Mouse (Mus musculus) heart, postnatal 0 days (tissue): ENCODE results near the gene Mtmr3. TPM values are rescaled to one million over a fixed set of nuclear protein-coding genes. Genes with fewer than 3 reads are reported as not detected.

ENCODE experiments used
- ATAC-seq: fragments of 200-750 bp; cut with Nextera tagmentation; 2 replicates; pipeline ENCODE4 v1.8.0; 2017; ENCODE audit warnings: low read depth, moderate number of reproducible peaks, moderate library complexity; ENCODE audit not compliant: insufficient read depth
- DNase-seq: peaks from one replicate; pipeline ENCODE4 v3.0.0-alpha.2; 2016; ENCODE audit warnings: low spot score
- H3K27ac ChIP-seq: fragments of 300-500 bp; sonication (generic); 2 replicates; pipeline ENCODE4 v1.5.1; 2014; ENCODE audit warnings: low read depth, mild to moderate bottlenecking
- H3K27me3 ChIP-seq: fragments of 300-500 bp; sonication (generic); 2 replicates; pipeline ENCODE4 v1.6.1; 2014; ENCODE audit warnings: low read length, mixed read lengths; ENCODE audit not compliant: control insufficient read depth, insufficient read depth
- H3K36me3 ChIP-seq: fragments of 300-500 bp; sonication (generic); replicated peaks from 2 replicates; pipeline ENCODE4 v1.6.1; 2014; ENCODE audit warnings: low read length, mixed read lengths; ENCODE audit not compliant: control insufficient read depth, insufficient read depth
- H3K4me1 ChIP-seq: fragments of 300-500 bp; sonication (generic); 2 replicates; pipeline ENCODE4 v1.6.1; 2014; ENCODE audit warnings: antibody characterized with exemption; ENCODE audit not compliant: control insufficient read depth, insufficient read depth
- H3K4me2 ChIP-seq: fragments of 300-500 bp; sonication (generic); 2 replicates; pipeline ENCODE4 v1.6.1; 2014; ENCODE audit warnings: low read depth, mild to moderate bottlenecking, low read length, moderate library complexity
- H3K4me3 ChIP-seq: fragments of 300-500 bp; sonication (generic); 2 replicates; pipeline ENCODE4 v1.5.1; 2014; ENCODE audit warnings: low read depth, low read length
- H3K9ac ChIP-seq: fragments of 300-500 bp; sonication (generic); replicated peaks from 2 replicates; pipeline ENCODE4 v1.6.1; 2014; ENCODE audit warnings: low read depth, low read length, mixed read lengths
- H3K9me3 ChIP-seq: fragments of 300-500 bp; sonication (generic); replicated peaks from 2 replicates; pipeline ENCODE4 v1.6.1; 2016; ENCODE audit warnings: low read length; ENCODE audit not compliant: control insufficient read depth
- CTCF ChIP-seq: IDR thresholded peaks from 2 replicates; pipeline ENCODE4 v1.5.1; 2016; ENCODE audit warnings: antibody characterized with exemption, control low read depth, low read depth
- EP300 ChIP-seq: IDR thresholded peaks from 2 replicates; pipeline ENCODE4 v1.6.1; 2016; ENCODE audit warnings: antibody characterized with exemption, low read depth
- WGBS: fragments of 180-500 bp; shearing (Covaris S2); extraction: QIAGEN DNeasy Blood & Tissue Kit; methylation state at CpG from one replicate; pipeline ENCODE4 v1.1.7; 2014; 5-methylcytosine and 5-hydroxymethylcytosine counted together
- polyA plus RNA-seq: library from polyadenylated mRNA; unstranded; fragments of >200 nt; fragmentation: Nextera tagmentation; extraction: Ambion mirVana; gene quantifications from 2 replicates; pipeline ENCODE4 v1.2.1, GENCODE M21; 2015
- total RNA-seq: library from RNA; depleted of rRNA; stranded (reverse); fragments of >200 nt; gene quantifications from 2 replicates; pipeline ENCODE4 v1.2.3, GENCODE M21; 2014; ENCODE audit warnings: low replicate concordance

Mtmr3 gene
- total and polyA plus RNA-seq, 2 experiments from 2014 or later, result 15.1 to 53.3 TPM

GRCm38 (mm10) chr11:4488367-4488766 lies 106.3 kb downstream of the Mtmr3 start:
- no peak overlapping the region for H3K9ac ChIP-seq
- H3K4me3 ChIP-seq, result no peak overlapping the region
- ATAC-seq (no peak), DNase-seq (no peak)
- TF ChIP-seq CTCF (no peak), EP300 (no peak)
- no peak overlapping the region for H3K4me2 ChIP-seq
- no peaks in the 10 kb centered on the region for H3K27me3 ChIP-seq
- no peak overlapping the region for H3K27ac ChIP-seq
- no peaks in the 10 kb centered on the region for H3K4me1 ChIP-seq
- no peaks in the 10 kb centered on the region for H3K9me3 ChIP-seq
- 92% methylated on average over 13 of the region's 13 CpGs for WGBS
- peaks cover 100% of the 10 kb centered on the region for H3K36me3 ChIP-seq

- H3K36me3 ChIP-seq, result peaks cover 100% of the 10 kb centered on the region
- TF ChIP-seq EP300 (no peak), CTCF (no peak)
- no peak for DNase-seq
- no peaks in the 10 kb centered on the region for H3K9me3 ChIP-seq
- ATAC-seq, result no peak
- H3K4me1 ChIP-seq, result no peaks in the 10 kb centered on the region
- H3K4me3 ChIP-seq, result no peak overlapping the region
- no peak overlapping the region for H3K4me2 ChIP-seq
- no peak overlapping the region for H3K27ac ChIP-seq
- WGBS, result 47% methylated on average over 8 of the region's 8 CpGs
- no peaks in the 10 kb centered on the region for H3K27me3 ChIP-seq
- H3K9ac ChIP-seq, result no peak overlapping the region
Observed at GRCm38 (mm10) chr11:4487401-4487965, 107.2 kb downstream of the Mtmr3 start.

GRCm38 (mm10) chr11:4484541-4484940 lies 110.1 kb downstream of the Mtmr3 start:
- Histone ChIP-seq H3K4me2 (no peak overlapping the region), H3K36me3 (peaks cover 100% of the 10 kb centered on the region), H3K4me3 (no peak overlapping the region), H3K4me1 (no peaks in the 10 kb centered on the region), H3K27ac (no peak overlapping the region), H3K27me3 (no peaks in the 10 kb centered on the region), H3K9ac (no peak overlapping the region), H3K9me3 (no peaks in the 10 kb centered on the region)
- DNase-seq (peak; percentile 89), ATAC-seq (no peak)
- TF ChIP-seq CTCF, result no peak
- 93% methylated on average over 5 of the region's 5 CpGs for WGBS

GRCm38 (mm10) chr11:4482641-4483040 lies 112.0 kb downstream of the Mtmr3 start:
- H3K36me3 ChIP-seq, result peaks cover 85% of the 10 kb centered on the region

DNA sequence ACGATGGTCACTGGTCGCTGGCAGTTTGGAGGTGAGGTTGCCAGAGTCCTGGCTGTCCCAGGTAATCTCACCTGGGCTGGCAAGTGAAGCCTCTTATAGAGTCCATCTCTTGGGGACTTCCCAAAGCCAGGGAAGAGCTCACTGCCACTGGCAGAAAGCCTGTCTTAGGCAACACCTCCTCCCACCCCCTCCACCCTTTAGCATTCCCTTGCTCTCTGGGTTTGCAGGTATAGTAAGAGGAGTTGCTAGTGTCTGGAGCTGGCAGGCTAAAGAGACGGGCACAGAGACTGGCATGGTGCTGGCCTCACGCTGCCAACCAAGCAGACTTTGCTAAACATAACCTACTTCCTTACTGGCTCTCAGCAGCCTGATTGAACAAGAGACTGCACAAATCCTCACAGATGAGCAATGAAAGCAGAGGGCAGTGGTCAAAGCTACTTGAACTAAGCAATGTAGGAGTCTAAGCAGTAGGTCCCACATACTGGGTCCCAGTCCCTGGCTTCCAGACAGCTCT lies 118.4 kb downstream of the Mtmr3 start:
- no peak overlapping the region for H3K9ac ChIP-seq
- H3K9me3 ChIP-seq, result no peaks in the 10 kb centered on the region
- H3K4me2 ChIP-seq, result no peak overlapping the region
- H3K27me3 ChIP-seq, result no peaks in the 10 kb centered on the region
- no peak for DNase-seq
- 81% methylated on average over 4 of the region's 4 CpGs for WGBS
- H3K4me3 ChIP-seq, result no peak overlapping the region
- peaks cover 22% of the 10 kb centered on the region for H3K36me3 ChIP-seq
- no peaks in the 10 kb centered on the region for H3K4me1 ChIP-seq
- no peak for ATAC-seq
- TF ChIP-seq CTCF (no peak), EP300 (no peak)
- H3K27ac ChIP-seq, result no peak overlapping the region

More at GRCm38 (mm10) chr11:4482641-4483040, 112.0 kb downstream of the Mtmr3 start:
- no peak for DNase-seq
- no peak overlapping the region for H3K4me3 ChIP-seq
- no peak for ATAC-seq
- no peak overlapping the region for H3K9ac ChIP-seq
- H3K4me1 ChIP-seq, result no peaks in the 10 kb centered on the region
- H3K9me3 ChIP-seq, result no peaks in the 10 kb centered on the region
- no peak overlapping the region for H3K27ac ChIP-seq
- no peaks in the 10 kb centered on the region for H3K27me3 ChIP-seq
- no peak overlapping the region for H3K4me2 ChIP-seq
- WGBS, result 80% methylated on average over 5 of the region's 5 CpGs
- TF ChIP-seq CTCF, result no peak
- TF ChIP-seq EP300, result no peak

DNA sequence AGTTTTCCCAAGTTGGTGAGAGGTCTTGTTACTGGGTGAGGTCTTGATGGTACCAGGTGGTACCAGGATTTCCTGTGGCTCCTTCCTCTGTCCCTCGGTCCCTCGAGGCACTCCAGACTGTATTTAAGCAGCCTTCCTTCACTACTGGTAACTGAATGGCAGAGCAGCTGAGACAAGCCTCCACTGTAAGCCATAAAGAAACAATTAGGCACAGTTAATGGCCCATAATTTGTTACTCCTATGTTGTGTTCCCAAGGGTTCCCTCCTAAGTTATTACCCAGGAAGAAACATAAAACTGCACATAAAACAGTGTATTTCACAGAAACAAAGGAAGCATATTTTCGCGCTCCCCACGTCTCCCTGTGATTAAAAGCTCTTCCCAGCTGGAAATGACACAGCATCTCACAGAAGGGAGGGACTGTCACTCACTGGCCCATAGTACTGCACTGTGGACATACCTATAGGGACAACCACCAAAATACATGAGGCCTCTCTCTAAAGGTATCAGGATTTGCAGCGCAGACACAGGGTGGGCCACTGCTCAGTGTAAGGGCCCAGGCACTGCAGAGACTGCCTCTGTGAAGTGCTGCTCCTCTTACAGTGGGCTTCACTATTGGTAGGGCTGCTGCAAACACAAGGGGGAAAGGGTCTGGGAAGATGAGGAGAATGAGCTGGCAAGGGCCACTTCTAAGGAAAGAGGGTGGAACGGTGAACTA lies 122.0 kb downstream of the Mtmr3 start:
- Histone ChIP-seq H3K4me3 (no peak overlapping the region), H3K4me2 (no peak overlapping the region), H3K36me3 (no peaks in the 10 kb centered on the region), H3K9me3 (no peaks in the 10 kb centered on the region), H3K27me3 (no peaks in the 10 kb centered on the region), H3K9ac (no peak overlapping the region), H3K4me1 (no peaks in the 10 kb centered on the region), H3K27ac (no peak overlapping the region)
- WGBS, result 75% methylated on average over 7 of the region's 7 CpGs
- TF ChIP-seq CTCF (no peak), EP300 (no peak)
- ATAC-seq, result no peak
- DNase-seq, result no peak
